Mouse (Mus musculus) cerebellum, adult 11-12 months (tissue): Measurements from ENCODE around the gene Rwdd2b.

Source experiments
- DNase-seq: peaks from one replicate; pipeline ENCODE4 v3.0.0; 2022

Gene Rwdd2b

DNA sequence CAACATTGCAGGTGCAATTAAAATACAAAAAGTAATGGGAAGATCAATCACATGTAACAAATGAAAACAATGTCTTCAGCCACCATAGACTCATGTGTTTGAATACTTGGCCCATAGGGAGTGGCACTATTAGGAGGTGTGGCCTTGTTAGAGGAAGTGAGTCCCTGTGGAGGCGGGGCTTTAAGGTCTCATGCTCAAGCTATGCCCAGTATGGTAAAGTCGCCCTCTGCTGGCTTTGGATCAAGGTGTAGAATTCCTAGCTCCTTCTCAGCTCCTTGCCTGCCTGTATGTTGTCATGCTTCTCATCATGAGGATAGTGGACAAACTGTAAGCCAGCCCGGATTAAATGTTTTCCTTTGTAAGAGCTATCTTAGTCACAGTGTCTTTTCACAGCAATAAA lies 35.4 kb downstream of the Rwdd2b start:
- DNase-seq, result no peak

- DNase-seq, result peak; percentile 43
Observed at GRCm38 (mm10) chr16:87393813-87394548, 46.4 kb downstream of the Rwdd2b start.

GRCm38 (mm10) chr16:87387444-87387977 lies 52.9 kb downstream of the Rwdd2b start:
- no peak for DNase-seq

DNA sequence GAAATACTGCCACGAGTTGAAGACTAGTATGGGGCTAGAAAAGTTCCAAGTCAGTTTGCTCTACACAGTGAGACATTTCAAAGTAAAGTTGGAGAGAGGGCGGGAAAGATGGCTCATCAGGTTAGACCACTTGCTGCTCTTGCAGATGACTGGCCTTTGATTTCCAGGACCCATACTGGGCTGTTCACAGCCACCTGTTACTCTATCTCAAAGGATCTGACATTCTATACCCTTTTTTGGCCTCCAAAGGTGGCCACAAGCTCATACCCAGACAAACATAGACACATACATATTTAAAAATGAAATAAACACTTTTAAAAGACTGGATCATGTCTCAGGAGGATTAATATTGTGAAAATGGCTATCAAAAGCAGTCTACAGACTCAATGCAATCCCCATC lies 56.0 kb downstream of the Rwdd2b start:
- DNase-seq, result no peak
